Mouse (Mus musculus): ENCODE measurements around the gene Slc35d3.

DNA sequence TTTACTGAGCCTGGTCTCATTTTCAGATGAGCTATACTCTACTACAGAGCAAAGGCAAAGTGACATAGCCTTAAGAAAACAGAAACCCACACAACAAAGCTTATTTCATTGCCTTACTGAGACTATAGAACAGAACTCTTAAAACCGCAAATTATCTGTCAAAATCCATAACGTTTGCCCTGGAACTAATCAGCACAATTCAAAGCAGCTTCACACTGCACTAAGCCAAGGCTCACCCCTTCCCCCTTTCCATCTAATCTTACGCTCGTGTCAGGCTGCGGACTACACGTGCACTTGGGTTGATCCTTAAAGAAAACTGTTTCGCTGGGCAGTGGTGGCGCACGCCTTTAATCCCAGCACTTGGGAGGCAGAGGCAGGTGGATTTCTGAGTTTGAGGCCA lies 26.4 kb upstream of the Slc35d3 start:
- no peak for TF ChIP-seq ZNF384 (IDR thresholded peaks at IDR 0.05; ENCODE audit: low read depth, low read length)
- TF ChIP-seq E2F4 (IDR thresholded peaks at IDR 0.05; ENCODE audit: borderline replicate concordance, low read depth, low read length): 0 out of 2 replicates have a peak, but pooled peaks have one; percentile 21
- peak; percentile 81 for TF ChIP-seq RCOR1 (IDR thresholded peaks at IDR 0.05; ENCODE audit: low read depth, low read length)
- no peak for TF ChIP-seq POLR2A (IDR thresholded peaks at IDR 0.05; ENCODE audit: control insufficient read depth in 1 of 2, insufficient read depth in 1 of 2, low read depth in 1 of 2, low read length in 2 of 2, poor library complexity in 1 of 2)
- TF ChIP-seq ZC3H11A (IDR thresholded peaks at IDR 0.05; ENCODE audit: low read depth, low read length): no peak
- TF ChIP-seq CHD1 (IDR thresholded peaks at IDR 0.05; ENCODE audit: low read depth, low read length): no peak
- TF ChIP-seq GATA1 (IDR thresholded peaks at IDR 0.05; ENCODE audit: low read depth, low read length): peak; percentile 86
- TF ChIP-seq CTCF (IDR thresholded peaks at IDR 0.05 in 2 of 3, conservative IDR thresholded peaks at IDR 0.05 in 1 of 3; ENCODE audit: control insufficient read depth in 1 of 3, insufficient read depth in 1 of 3, low read depth in 2 of 3, low read length in 3 of 3, poor library complexity in 1 of 3, severe bottlenecking in 1 of 3): no peak
- no peak for TF ChIP-seq ZKSCAN1 (IDR thresholded peaks at IDR 0.05; ENCODE audit: low read depth, low read length)
- 0 out of 2 replicates have a peak, but pooled peaks have one; percentile 13 for TF ChIP-seq KAT2A (conservative IDR thresholded peaks at IDR 0.05; ENCODE audit: low read depth, low read length)
- no peak for TF ChIP-seq RAD21 (IDR thresholded peaks at IDR 0.05; ENCODE audit: low read depth, low read length)
- TF ChIP-seq MYB (IDR thresholded peaks at IDR 0.05; ENCODE audit: low read depth, low read length): no peak
- no peak for TF ChIP-seq POLR2AphosphoS5 (IDR thresholded peaks at IDR 0.05; ENCODE audit: borderline replicate concordance, low read depth, low read length)
- peak; percentile 78 for TF ChIP-seq SIN3A (IDR thresholded peaks at IDR 0.05; ENCODE audit: low read length)

Data from MEL (cell line).